Mouse (Mus musculus): ENCODE results near the gene Tcp10a. TPM values are rescaled to one million over a fixed set of nuclear protein-coding genes. Genes with fewer than 3 reads are reported as not detected.

Gene Tcp10a
- polyA plus RNA-seq (2015; fragmentation: Illumina TruSeq; extraction: RNeasy Lipid Tissue Mini Kit (QIAGEN cat#74804); ENCODE audit: insufficient read depth, low replicate concordance) = not detected

GRCm38 (mm10) chr17:7324346-7324745 is at the start of gene Tcp10a:
TSS of gene Tcp10a (plus strand) at chr17:7324646.

GRCm38 (mm10) chr17:7352596-7352995 is 28.1 kb downstream of the Tcp10a start, which contains the start of gene Ttll2:
TSS of gene Ttll2 (minus strand) at chr17:7352696.

GRCm38 (mm10) chr17:7371879-7372278 is 47.4 kb downstream of the Tcp10a start, which contains the start of gene Gm49630:
TSS of gene Gm49630 (minus strand) at chr17:7371979.

GRCm38 (mm10) chr17:7385364-7385763 is 60.9 kb downstream of the Tcp10a start, which contains the start of gene Unc93a2:
TSS of gene Unc93a2 (minus strand) at chr17:7385464.

Other genes with a start within 250 kb of the Tcp10a start
- gene Rps6ka2, start 154.5 kb upstream of the Tcp10a start, polyA plus RNA-seq (2015; fragmentation: Illumina TruSeq; extraction: RNeasy Lipid Tissue Mini Kit (QIAGEN cat#74804); ENCODE audit: insufficient read depth, low replicate concordance) = 3.2 TPM
- gene Ttll2, start 28.1 kb downstream of the Tcp10a start, polyA plus RNA-seq (2015; fragmentation: Illumina TruSeq; extraction: RNeasy Lipid Tissue Mini Kit (QIAGEN cat#74804); ENCODE audit: insufficient read depth, low replicate concordance) = not detected
- gene Gm49630, start 47.3 kb downstream of the Tcp10a start, polyA plus RNA-seq (2015; fragmentation: Illumina TruSeq; extraction: RNeasy Lipid Tissue Mini Kit (QIAGEN cat#74804); ENCODE audit: insufficient read depth, low replicate concordance) = not detected
- gene Unc93a2, start 60.8 kb downstream of the Tcp10a start, polyA plus RNA-seq (2015; fragmentation: Illumina TruSeq; extraction: RNeasy Lipid Tissue Mini Kit (QIAGEN cat#74804); ENCODE audit: insufficient read depth, low replicate concordance) = not detected